Mouse (Mus musculus) gonadal fat pad, adult 2 months (tissue): Measurements from ENCODE around the gene Kbtbd8. TPM values are rescaled to one million over a fixed set of nuclear protein-coding genes. Genes with fewer than 3 reads are reported as not detected.
A peak's percentile ranks its signal among the peaks of the same experiment; 100 is the strongest.

Experiments
- DNase-seq: peaks from one replicate; pipeline ENCODE4 v3.0.0-alpha.2; 2012; ENCODE audit warnings: low read depth
- polyA plus RNA-seq: library from polyadenylated mRNA; depleted of rRNA; stranded (reverse); fragments of >200 nt; gene quantifications from 2 replicates; pipeline ENCODE4 v1.2.3, GENCODE M21; 2012; rRNA removed

Gene Kbtbd8
- polyA plus RNA-seq: 0.71 and 0.77 TPM in 2 replicates

GRCm38 (mm10) chr6:95116946-95117345, at the start of gene Kbtbd8:
Gene Kbtbd8, plus strand, starts transcription at chr6:95117240.
- no peak for DNase-seq

- no peak for DNase-seq
Observed at GRCm38 (mm10) chr6:95069753-95070152, 47.3 kb upstream of the Kbtbd8 start.

- DNase-seq: peak; percentile 87
Observed at GRCm38 (mm10) chr6:95085276-95085675, 31.8 kb upstream of the Kbtbd8 start.

- no peak for DNase-seq
Observed at GRCm38 (mm10) chr6:95087154-95087846, 29.7 kb upstream of the Kbtbd8 start.

- DNase-seq: no peak
Observed at GRCm38 (mm10) chr6:95088075-95088474, 29.0 kb upstream of the Kbtbd8 start.

- no peak for DNase-seq
Observed at GRCm38 (mm10) chr6:95094695-95095094, 22.3 kb upstream of the Kbtbd8 start.

GRCm38 (mm10) chr6:95098366-95099109, 18.5 kb upstream of the Kbtbd8 start:
- no peak for DNase-seq

- DNase-seq: no peak
Observed at GRCm38 (mm10) chr6:95103706-95104105, 13.3 kb upstream of the Kbtbd8 start.

- no peak for DNase-seq
Observed at GRCm38 (mm10) chr6:95108437-95108836, 8.6 kb upstream of the Kbtbd8 start.

- no peak for DNase-seq
Observed at GRCm38 (mm10) chr6:95109691-95110450, 7.2 kb upstream of the Kbtbd8 start.

- no peak for DNase-seq
Observed at GRCm38 (mm10) chr6:95112015-95112414, 5.0 kb upstream of the Kbtbd8 start.

- DNase-seq: no peak
Observed at GRCm38 (mm10) chr6:95116513-95116912, 527 bp upstream of the Kbtbd8 start.

GRCm38 (mm10) chr6:95117614-95118541, 838 bp downstream of the Kbtbd8 start:
- peak; percentile 90 for DNase-seq

GRCm38 (mm10) chr6:95119389-95119788, 2.3 kb downstream of the Kbtbd8 start:
- DNase-seq: no peak

- DNase-seq: no peak
Observed at GRCm38 (mm10) chr6:95149931-95150534, 33.0 kb downstream of the Kbtbd8 start.

GRCm38 (mm10) chr6:95150885-95151284, 33.8 kb downstream of the Kbtbd8 start:
- DNase-seq: no peak

GRCm38 (mm10) chr6:95151563-95151962, 34.5 kb downstream of the Kbtbd8 start:
- no peak for DNase-seq

GRCm38 (mm10) chr6:95163965-95164364, 46.9 kb downstream of the Kbtbd8 start:
- no peak for DNase-seq

- DNase-seq: no peak
Observed at GRCm38 (mm10) chr6:95165630-95166029, 48.6 kb downstream of the Kbtbd8 start.

GRCm38 (mm10) chr6:95167668-95168227, 50.7 kb downstream of the Kbtbd8 start:
- DNase-seq: no peak

GRCm38 (mm10) chr6:95169411-95169810, 52.4 kb downstream of the Kbtbd8 start:
- no peak for DNase-seq
